13 mouse cellular contexts compared by ENCODE assay signal in the genomic region with DNA sequence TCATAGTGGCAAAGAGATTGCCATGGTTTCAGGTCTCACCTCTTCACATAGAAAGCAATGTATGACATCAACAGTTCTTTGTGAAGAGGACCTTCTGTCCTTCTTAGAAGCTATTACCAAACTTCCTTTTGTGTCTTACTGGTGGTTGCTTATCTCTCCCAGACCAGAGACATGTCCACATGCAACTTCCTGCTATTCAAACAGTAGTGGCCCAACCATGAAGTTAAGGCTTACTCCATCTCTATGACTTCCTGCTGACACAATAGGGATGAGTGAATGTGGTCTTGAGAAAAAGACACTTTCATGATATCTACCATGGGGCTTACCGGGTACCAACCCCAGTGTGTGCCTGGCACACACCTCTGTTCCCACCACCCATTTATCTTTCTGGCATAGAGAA. TPM values are rescaled to one million over a fixed set of nuclear protein-coding genes. Genes with fewer than 3 reads are reported as not detected.
DNase-seq lines count a peak whose midpoint lies in the region; ATAC-seq and TF ChIP-seq lines count a peak whose summit lies in the region.
"Had no signal": no experiment of that assay in that cellular context is flagged by ENCODE, and none has a peak within 500 bp of the region (broad histone marks: within the 10 kb centered on the region; RNA-seq: fewer than 3 reads in every experiment).

No protein-coding gene starts in this region.

- H3K9me3 ChIP-seq in liver, embryonic 16.5 days (replicated peaks; ENCODE audit: control insufficient read depth, low read length), result no peaks in the 10 kb centered on the region
- H3K9me3 ChIP-seq: embryonic facial prominence, embryonic 13.5 days; midbrain, embryonic 12.5 days had no signal

- no peaks in the 10 kb centered on the region for H3K36me3 ChIP-seq in liver, embryonic 16.5 days (ENCODE audit: control insufficient read depth, insufficient read depth)
- H3K36me3 ChIP-seq: embryonic facial prominence, embryonic 13.5 days; G1E; midbrain, embryonic 12.5 days had no signal

- TF ChIP-seq CTCF in layer of hippocampus, adult 2 months (conservative IDR thresholded peaks at IDR 0.05), result no peak

- H3K27ac ChIP-seq in layer of hippocampus, adult 2 months, result peak overlapping the region; percentile 51; the same call in 1 of the 2 replicates
- H3K27ac ChIP-seq in liver, embryonic 16.5 days (ENCODE audit: low read length), result no peak overlapping the region
- H3K27ac ChIP-seq: embryonic facial prominence, embryonic 13.5 days; midbrain, embryonic 12.5 days had no signal

- no peak overlapping the region for H3K9ac ChIP-seq in liver, embryonic 16.5 days (ENCODE audit: low read depth, low read length)
- H3K9ac ChIP-seq: embryonic facial prominence, embryonic 13.5 days; midbrain, embryonic 12.5 days had no signal

- no peak overlapping the region for H3K4me3 ChIP-seq in layer of hippocampus, adult 2 months
- H3K4me3 ChIP-seq in liver, embryonic 16.5 days (ENCODE audit: low read depth, low read length), result no peak overlapping the region
- H3K4me3 ChIP-seq: embryonic facial prominence, embryonic 13.5 days; midbrain, embryonic 12.5 days had no signal

- peak; percentile 72 for ATAC-seq in liver, embryonic 16.5 days (ENCODE audit: low read depth)
- ATAC-seq: forebrain, embryonic 14.5 days had no signal

- DNase-seq in heart, adult 11 months, result peak; percentile 51
- DNase-seq in heart, postnatal 10 days, result no peak
- no peak for DNase-seq in layer of hippocampus, adult 2 months (ENCODE audit: low spot score in 2 of 2)
- DNase-seq in layer of hippocampus, postnatal 10 days (ENCODE audit: low spot score in 2 of 2), result no peak
- DNase-seq in T-cell, adult 2 months (ENCODE audit: low spot score), result peak; percentile 5
- DNase-seq in adrenal gland, postnatal 25 days, result no peak
- DNase-seq in adrenal gland, postnatal 4 days (ENCODE audit: low spot score in 2 of 2), result no peak
- DNase-seq: gastrocnemius, postnatal 14 days had no signal

- 30% methylated on average over 1 of the region's 1 CpGs for WGBS in liver, embryonic 16.5 days (ENCODE audit: insufficient replicate concordance)

- no peaks in the 10 kb centered on the region for H3K4me1 ChIP-seq in liver, embryonic 16.5 days (ENCODE audit: control insufficient read depth, low read depth, low read length)
- H3K4me1 ChIP-seq: midbrain, embryonic 12.5 days had no signal

- intact Hi-C loops in heart, postnatal 10 days (cut with DNase I), result no loop called here

- H3K4me2 ChIP-seq in liver, embryonic 16.5 days (ENCODE audit: low read depth, low read length), result no peak overlapping the region
- H3K4me2 ChIP-seq: embryonic facial prominence, embryonic 13.5 days; midbrain, embryonic 12.5 days had no signal

- H3K27me3 ChIP-seq in liver, embryonic 16.5 days (ENCODE audit: control insufficient read depth, insufficient read depth, low read depth, low read length), result no peaks in the 10 kb centered on the region
- H3K27me3 ChIP-seq: embryonic facial prominence, embryonic 13.5 days; midbrain, embryonic 12.5 days had no signal

RNA-seq across cellular contexts. Expression of a gene that starts 58.5 kb away (rescaled TPM):
- total RNA-seq in heart, postnatal 10 days (2021), result 1 to 10 TPM; 3.6 to 6.5 TPM
- 100 to 1,000 TPM; 173 to 191 TPM for total RNA-seq in layer of hippocampus, adult 2 months (2021)
- total RNA-seq in layer of hippocampus, postnatal 10 days (2021), result 100 to 1,000 TPM; 165 to 174 TPM
- polyA plus RNA-seq in liver, embryonic 16.5 days (2015; fragmentation: Nextera tagmentation; extraction: Ambion mirVana), result 0.34 and 0.40 TPM in 2 replicates
- total RNA-seq in adrenal gland, postnatal 25 days (2021), result 22.2 and 25.9 TPM in 2 replicates
- 10 to 100 TPM; 14.4 to 18.3 TPM for total RNA-seq in adrenal gland, postnatal 4 days (2021)
- polyA plus RNA-seq: G1E had no signal

Comparison
In these comparisons a context has a peak if more than half of its experiments do, and no peak if none do; other contexts are left out.
1. DNase-seq: peak in heart, adult 11 months (single experiment) and T-cell, adult 2 months (single experiment); none in heart, postnatal 10 days (0 of 2), layer of hippocampus, adult 2 months (0 of 2), layer of hippocampus, postnatal 10 days (0 of 2), adrenal gland, postnatal 25 days (single experiment) and adrenal gland, postnatal 4 days (0 of 2).